Mouse (Mus musculus) C2C12 (cell line): ENCODE measurements at regions not wholly inside any gene's neighbourhood (a gene's known extent, or its start where the extent isn't known, plus 50 kb on each side); places are given as distances from the start of the nearest gene placed in this dataset.

Source experiments
- H3K27me3 ChIP-seq: one replicate; pipeline ENCODE4 v1.6.1; 2011; ENCODE audit not compliant: control insufficient read depth, insufficient read depth, insufficient read length
- H3K36me3 ChIP-seq: one replicate; pipeline ENCODE4 v1.6.1; 2011; ENCODE audit not compliant: control insufficient read depth, insufficient read depth
- H3K4me3 ChIP-seq: one replicate; pipeline ENCODE4 v1.5.1; 2011; ENCODE audit warnings: mild to moderate bottlenecking, control low read depth; ENCODE audit not compliant: poor library complexity, insufficient read depth, severe bottlenecking
- H3K79me2 ChIP-seq: one replicate; pipeline ENCODE4 v1.6.1; 2011; ENCODE audit not compliant: control insufficient read depth, insufficient read depth
- H3K79me3 ChIP-seq: one replicate; pipeline ENCODE4 v1.6.1; 2011; ENCODE audit warnings: low read depth, control low read depth
- H3ac ChIP-seq: one replicate; pipeline ENCODE3; 2011; ENCODE audit warnings: low read depth; ENCODE audit not compliant: control insufficient read depth, insufficient read length
- CEBPB ChIP-seq: IDR thresholded peaks from one replicate; pipeline ENCODE4 v1.6.1; 2011; ENCODE audit warnings: low read depth, mild to moderate bottlenecking, control low read depth, moderate library complexity
- CTCF ChIP-seq: IDR thresholded peaks from one replicate; pipeline ENCODE4 v1.5.1; 2011; ENCODE audit not compliant: control insufficient read depth, insufficient read depth, insufficient read length
- FOSL1 ChIP-seq: IDR thresholded peaks from one replicate; pipeline ENCODE4 v1.8.0; 2011; ENCODE audit warnings: mild to moderate bottlenecking, low read length; ENCODE audit not compliant: poor library complexity, insufficient read depth, severe bottlenecking
- MAX ChIP-seq: IDR thresholded peaks from one replicate; pipeline ENCODE4 v1.6.1; 2011; ENCODE audit warnings: mild to moderate bottlenecking, control low read depth
- MYOD1 ChIP-seq: IDR thresholded peaks from one replicate; pipeline ENCODE4 v1.6.1; 2011; ENCODE audit warnings: low read depth; ENCODE audit not compliant: control insufficient read depth, insufficient read length
- MYOG ChIP-seq: IDR thresholded peaks from one replicate; pipeline ENCODE4 v1.6.1; 2011; ENCODE audit not compliant: control insufficient read depth, insufficient read length; ENCODE audit errors: extremely low read depth
- USF1 ChIP-seq: IDR thresholded peaks from one replicate; pipeline ENCODE4 v1.6.1; 2011; ENCODE audit warnings: low read depth, mild to moderate bottlenecking, control low read depth, moderate library complexity

DNA sequence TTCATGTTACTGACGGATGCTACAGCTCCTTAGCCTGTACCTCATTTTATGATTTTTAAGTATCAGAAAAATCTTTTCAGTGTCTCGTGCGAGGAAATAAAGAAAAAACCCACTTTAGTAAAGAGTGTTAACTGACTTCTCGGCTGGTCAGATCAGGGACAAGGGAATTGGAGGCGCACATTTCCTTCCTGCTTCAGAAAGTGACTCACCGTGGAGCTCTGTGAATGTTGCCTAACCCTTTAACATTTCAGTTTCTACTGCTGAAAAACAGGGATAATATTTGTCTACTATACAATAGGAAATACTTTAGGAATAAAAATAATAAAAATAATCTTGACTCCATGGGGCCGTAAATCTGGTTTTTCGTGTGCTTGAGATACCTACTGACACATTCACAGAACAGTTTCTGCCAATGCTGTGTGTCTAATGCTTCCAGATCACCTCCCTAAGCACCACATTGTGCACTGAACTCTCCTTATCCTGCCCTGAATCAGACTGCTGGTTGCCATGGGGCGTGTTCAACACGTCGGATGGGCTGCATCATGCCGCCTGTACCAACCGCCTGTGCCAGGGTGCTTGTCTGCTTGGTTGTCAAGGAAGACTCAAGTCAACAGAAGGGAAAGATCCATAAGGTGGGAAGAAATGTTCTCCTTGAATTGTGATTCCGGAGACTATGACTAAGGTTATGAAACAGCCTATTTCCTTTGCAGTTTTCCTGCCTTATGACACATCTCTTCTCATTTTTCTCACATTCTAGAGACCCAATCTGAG lies 246.3 kb downstream of the Ikzf2 start:
- Histone ChIP-seq H3K36me3 (no peaks in the 10 kb centered on the region), H3K4me3 (no peak overlapping the region), H3K79me2 (no peaks in the 10 kb centered on the region), H3K79me3 (no peaks in the 10 kb centered on the region), H3K27me3 (no peaks in the 10 kb centered on the region), H3ac (no peak overlapping the region)
- TF ChIP-seq USF1 (no peak), FOSL1 (no peak), MAX (no peak), MYOG (no peak), CTCF (no peak), MYOD1 (no peak), CEBPB (no peak)

DNA sequence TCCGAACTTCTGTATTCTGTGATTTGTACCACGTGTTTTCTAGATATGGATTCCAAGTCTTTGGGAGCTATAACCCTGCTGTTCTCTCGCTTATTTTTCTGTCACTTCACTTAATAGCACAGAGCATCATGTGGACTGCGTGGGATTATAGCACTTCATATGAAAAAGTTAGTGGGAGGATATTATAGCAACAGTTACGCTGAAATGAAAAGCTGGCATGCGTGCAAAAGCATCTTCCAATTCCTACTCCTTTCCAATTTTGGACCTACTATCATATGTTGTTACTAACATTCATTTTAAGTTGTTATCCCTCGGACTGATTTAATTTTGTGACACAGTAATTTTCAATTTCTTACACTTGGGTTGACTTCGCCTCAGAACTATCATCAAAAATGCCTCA lies 250.0 kb downstream of the Ikzf2 start:
- H3ac ChIP-seq: no peak overlapping the region
- TF ChIP-seq MYOG: no peak
- TF ChIP-seq FOSL1: no peak
- no peak for TF ChIP-seq CTCF
- no peak for TF ChIP-seq MAX
- no peak for TF ChIP-seq USF1
- no peak for TF ChIP-seq MYOD1
- TF ChIP-seq CEBPB: no peak
- H3K79me2 ChIP-seq: no peaks in the 10 kb centered on the region
- H3K36me3 ChIP-seq: no peaks in the 10 kb centered on the region
- H3K79me3 ChIP-seq: no peaks in the 10 kb centered on the region
- no peaks in the 10 kb centered on the region for H3K27me3 ChIP-seq
- no peak overlapping the region for H3K4me3 ChIP-seq

DNA sequence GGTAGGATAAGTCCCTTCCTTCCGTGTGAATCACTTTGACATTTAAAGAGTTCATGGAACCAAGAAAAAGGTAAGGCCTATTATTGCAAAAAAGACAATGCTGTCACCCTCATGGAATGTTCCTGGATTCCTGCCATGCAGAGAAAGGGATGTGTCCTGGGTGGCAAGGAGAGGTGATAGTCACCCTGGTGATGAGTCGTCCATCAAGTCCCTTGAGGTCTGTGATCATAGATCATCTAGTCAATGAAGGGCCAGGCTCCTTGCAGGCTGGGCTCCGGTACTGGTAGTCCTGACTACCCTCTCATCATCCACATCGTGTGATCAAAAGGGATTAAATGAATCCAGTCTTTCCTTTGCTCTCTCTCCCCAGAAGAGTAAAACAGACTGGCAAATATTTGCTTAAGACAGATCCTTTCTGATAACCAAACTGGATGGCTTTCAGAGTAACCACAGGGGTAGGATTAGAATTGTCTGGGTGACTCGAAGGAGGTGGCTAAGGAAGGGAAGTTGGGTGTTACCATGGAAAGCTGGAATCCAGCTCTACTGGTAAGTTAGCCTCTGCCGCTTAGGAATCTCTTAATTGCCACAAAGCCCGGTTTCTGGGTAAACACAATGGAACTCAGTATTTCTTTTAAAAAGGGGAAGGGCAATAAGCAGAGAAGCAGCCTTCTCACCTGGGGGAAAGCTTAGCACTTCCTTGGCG lies 253.2 kb downstream of the Ikzf2 start:
- Histone ChIP-seq H3ac (no peak overlapping the region), H3K79me2 (no peaks in the 10 kb centered on the region), H3K4me3 (no peak overlapping the region), H3K79me3 (no peaks in the 10 kb centered on the region), H3K27me3 (no peaks in the 10 kb centered on the region), H3K36me3 (no peaks in the 10 kb centered on the region)
- TF ChIP-seq CTCF: no peak
- TF ChIP-seq MYOD1: no peak
- no peak for TF ChIP-seq USF1
- TF ChIP-seq MAX: no peak
- no peak for TF ChIP-seq FOSL1
- TF ChIP-seq MYOG: no peak
- TF ChIP-seq CEBPB: no peak

GRCm38 (mm10) chr1:69430683-69431407 lies 256.2 kb downstream of the Ikzf2 start:
- no peak for TF ChIP-seq MYOD1
- Histone ChIP-seq H3K36me3 (no peaks in the 10 kb centered on the region), H3K79me3 (no peaks in the 10 kb centered on the region), H3K27me3 (no peaks in the 10 kb centered on the region), H3ac (no peak overlapping the region), H3K4me3 (no peak overlapping the region), H3K79me2 (no peaks in the 10 kb centered on the region)

- no peak overlapping the region for H3K4me3 ChIP-seq
- no peaks in the 10 kb centered on the region for H3K79me3 ChIP-seq
- H3K27me3 ChIP-seq: no peaks in the 10 kb centered on the region
- no peaks in the 10 kb centered on the region for H3K36me3 ChIP-seq
- H3ac ChIP-seq: no peak overlapping the region
- no peaks in the 10 kb centered on the region for H3K79me2 ChIP-seq
- TF ChIP-seq MYOD1: no peak
These were observed 257.4 kb downstream of the Ikzf2 start for GRCm38 (mm10) chr1:69429632-69430031.

GRCm38 (mm10) chr1:69397676-69398075 lies 289.4 kb downstream of the Ikzf2 start:
- H3K27me3 ChIP-seq: no peaks in the 10 kb centered on the region
- H3K79me2 ChIP-seq: no peaks in the 10 kb centered on the region
- no peak overlapping the region for H3ac ChIP-seq
- H3K4me3 ChIP-seq: no peak overlapping the region
- TF ChIP-seq FOSL1 (no peak), CTCF (no peak), MYOG (no peak), MAX (no peak), USF1 (no peak), CEBPB (no peak), MYOD1 (no peak)
- no peaks in the 10 kb centered on the region for H3K79me3 ChIP-seq
- no peaks in the 10 kb centered on the region for H3K36me3 ChIP-seq
